Mouse (Mus musculus) left cerebral cortex, postnatal 25 days (tissue): ENCODE data around the gene Wdr62. TPM values are rescaled to one million over a fixed set of nuclear protein-coding genes. Genes with fewer than 3 reads are reported as not detected.

Source experiments
- DNase-seq, 2 experiments: peaks; one replicate each; pipeline ENCODE4 v3.0.0; 2022; ENCODE audit warnings: low spot score in 2 of 2, mixed read lengths in 1 of 2
- intact Hi-C: fragments of 180-260 bp; cut with DNase I; formaldehyde crosslinking; loops from one replicate; pipeline ENCODE4 v1.15.1; 2025
- total RNA-seq, 2 experiments: library from RNA; stranded (reverse); gene quantifications; 2 replicates each; pipeline ENCODE4 v1.2.3; 2021

Gene Wdr62
- total RNA-seq, 2 experiments from 2014 or later, result 0.73 to 1.5 TPM

- intact Hi-C loops, result no loop called here
- DNase-seq, result peak in 1 of 2 experiments; percentile 50
Observed at GRCm38 (mm10) chr7:30194101-30194831, 86.0 kb downstream of the Wdr62 start.

GRCm38 (mm10) chr7:30193581-30194100 lies 86.6 kb downstream of the Wdr62 start:
- intact Hi-C loops, result no loop called here
- peak; percentile 61 to 71 for DNase-seq

GRCm38 (mm10) chr7:30193013-30193412 lies 87.2 kb downstream of the Wdr62 start:
- intact Hi-C loops, result no loop called here
- no peak for DNase-seq

- intact Hi-C loops, result no loop called here
Observed at GRCm38 (mm10) chr7:30192088-30192487, 88.1 kb downstream of the Wdr62 start.

More at GRCm38 (mm10) chr7:30192088-30192487, 88.1 kb downstream of the Wdr62 start:
- DNase-seq, result no peak

Other genes with a start within 250 kb of the Wdr62 start
- 1 to 10 TPM; 7.2 to 8.5 TPM for gene Zfp14, start 229.0 kb downstream of the Wdr62 start, total RNA-seq
- 1 to 10 TPM; 5.0 to 5.1 TPM for gene Zfp82, start 207.5 kb downstream of the Wdr62 start, total RNA-seq
- gene Gm26920, start 190.0 kb downstream of the Wdr62 start, total RNA-seq, result not detected
- gene Zfp566, start 189.9 kb downstream of the Wdr62 start, total RNA-seq, result 1 to 10 TPM; 7.2 to 7.5 TPM
- 10 to 100 TPM; 64.5 to 64.6 TPM for gene Zfp260, start 185.6 kb downstream of the Wdr62 start, total RNA-seq
- gene Zfp382, start 158.5 kb downstream of the Wdr62 start, total RNA-seq, result 10 to 100 TPM; 34.9 to 36.0 TPM
- 10 to 100 TPM; 48.5 to 49.7 TPM for gene Zfp146, start 110.7 kb downstream of the Wdr62 start, total RNA-seq
- 1 to 10 TPM; 5.5 to 6.0 TPM for gene Cox7a1, start 96.3 kb downstream of the Wdr62 start, total RNA-seq
- gene Capns1, start 81.6 kb downstream of the Wdr62 start, total RNA-seq, result 100 to 1,000 TPM; 180 to 183 TPM
- 10 to 100 TPM; 57.6 to 59.5 TPM for gene Polr2i, start 48.5 kb downstream of the Wdr62 start, total RNA-seq
- gene Tbcb, start 48.1 kb downstream of the Wdr62 start, total RNA-seq, result 100 to 1,000 TPM; 130 to 143 TPM
- gene Ovol3, start 44.7 kb downstream of the Wdr62 start, total RNA-seq, result not detected
- under 1 TPM in 1 of 2 experiments, not detected in 1; 0.34 TPM for gene Thap8, start 325 bp downstream of the Wdr62 start, total RNA-seq
- gene Clip3, start 11.3 kb upstream of the Wdr62 start, total RNA-seq, result 100 to 1,000 TPM; 467 to 489 TPM
- 10 to 100 TPM; 63.6 to 64.4 TPM for gene Alkbh6, start 28.3 kb upstream of the Wdr62 start, total RNA-seq
- 1 to 10 TPM; 8.4 to 8.7 TPM for gene Syne4, start 34.4 kb upstream of the Wdr62 start, total RNA-seq
- under 1 TPM; 0.32 to 0.55 TPM for gene E130208F15Rik, start 41.3 kb upstream of the Wdr62 start, total RNA-seq
- 1 to 10 TPM; 7.2 to 7.8 TPM for gene Sdhaf1, start 43.5 kb upstream of the Wdr62 start, total RNA-seq
- 10 to 100 TPM; 34.0 to 35.2 TPM for gene Lrfn3, start 82.4 kb upstream of the Wdr62 start, total RNA-seq
- 10 to 100 TPM; 28.7 to 29.8 TPM for gene Tyrobp, start 133.3 kb upstream of the Wdr62 start, total RNA-seq
- gene Hcst, start 139.4 kb upstream of the Wdr62 start, total RNA-seq, result 1 to 10 TPM in 1 of 2 experiments, not detected in 1; 1.2 TPM
- gene Nfkbid, start 141.3 kb upstream of the Wdr62 start, total RNA-seq, result 1 to 10 TPM; 2.6 to 2.7 TPM
- 1,000 to 10,000 TPM; 1,270 to 1,289 TPM for gene Aplp1, start 165.1 kb upstream of the Wdr62 start, total RNA-seq
- 10 to 100 TPM; 11.4 to 11.7 TPM for gene Kirrel2, start 177.3 kb upstream of the Wdr62 start, total RNA-seq
- 1 to 10 TPM in 1 of 2 experiments, under 1 TPM in 1; 0.78 to 1.5 TPM for gene Nphs1, start 177.9 kb upstream of the Wdr62 start, total RNA-seq
- gene Prodh2, start 213.2 kb upstream of the Wdr62 start, total RNA-seq, result not detected